Mouse (Mus musculus) ES-E14 (cell line): Measurements from ENCODE around the gene Hes5. TPM values are rescaled to one million over a fixed set of nuclear protein-coding genes. Genes with fewer than 3 reads are reported as not detected.

ENCODE experiments used
- DNase-seq: peaks from one replicate; pipeline ENCODE4 v3.0.0-alpha.2; 2013; ENCODE audit warnings: low read depth, low spot score
- H3K27ac ChIP-seq: 2 replicates; pipeline ENCODE4 v1.5.1; 2012; ENCODE audit warnings: low read depth, mild to moderate bottlenecking, low read length, moderate library complexity, mixed read lengths; ENCODE audit not compliant: poor library complexity, insufficient read depth, severe bottlenecking
- H3K36me3 ChIP-seq: 2 replicates; pipeline ENCODE4 v1.6.1; 2012; ENCODE audit warnings: mild to moderate bottlenecking, low read length, moderate library complexity, mixed read lengths; ENCODE audit not compliant: control insufficient read depth, poor library complexity, insufficient read depth, severe bottlenecking
- H3K4me1 ChIP-seq, 2 experiments: fragments of 150-350 bp in 1 of 2; sonication (generic) in 1 of 2; 2 replicates each; pipeline ENCODE4 v1.6.1; 2012; ENCODE audit warnings: low read length in 2 of 2, mild to moderate bottlenecking in 1 of 2, mixed read lengths in 1 of 2; ENCODE audit not compliant: control insufficient read depth in 2 of 2, insufficient read depth in 2 of 2, poor library complexity in 1 of 2
- H3K4me3 ChIP-seq, 2 experiments: fragments of 150-350 bp in 1 of 2; sonication (generic) in 1 of 2; 2 replicates each; pipeline ENCODE4 v1.5.1; 2012; ENCODE audit warnings: low read length in 2 of 2, low read depth in 1 of 2, mild to moderate bottlenecking in 1 of 2, mixed read lengths in 1 of 2; ENCODE audit not compliant: insufficient read depth in 1 of 2, poor library complexity in 1 of 2, severe bottlenecking in 1 of 2
- H3K9ac ChIP-seq: 2 replicates; pipeline ENCODE4 v1.6.1; 2012; ENCODE audit warnings: low read depth, mild to moderate bottlenecking, low read length, mixed read lengths; ENCODE audit not compliant: poor library complexity, insufficient read depth, severe bottlenecking
- H3K9me3 ChIP-seq: fragments of 150-350 bp; sonication (generic); 2 replicates; pipeline ENCODE4 v1.6.1; 2012; ENCODE audit warnings: low read depth, mild to moderate bottlenecking, low read length; ENCODE audit not compliant: control insufficient read depth, insufficient read depth
- CHD2 ChIP-seq: IDR thresholded peaks from 2 replicates; pipeline ENCODE4 v1.6.1; 2014; ENCODE audit warnings: mild to moderate bottlenecking, low read depth, low read length, inconsistent platforms
- HCFC1 ChIP-seq: IDR thresholded peaks from 2 replicates; pipeline ENCODE4 v1.6.1; 2012; ENCODE audit warnings: low read length, inconsistent platforms, borderline replicate concordance; ENCODE audit not compliant: insufficient read depth
- MAFK ChIP-seq: IDR thresholded peaks from 2 replicates; pipeline ENCODE4 v1.6.1; 2014; ENCODE audit warnings: mild to moderate bottlenecking, low read depth, low read length, inconsistent platforms; ENCODE audit not compliant: insufficient read depth
- ZC3H11A ChIP-seq: IDR thresholded peaks from 2 replicates; pipeline ENCODE4 v1.6.1; 2012; ENCODE audit warnings: low read depth, mild to moderate bottlenecking, inconsistent platforms, low read length, borderline replicate concordance
- ZNF384 ChIP-seq: IDR thresholded peaks from 2 replicates; pipeline ENCODE4 v1.6.1; 2012; ENCODE audit warnings: low read depth, low read length, inconsistent platforms
- in situ Hi-C, 2 experiments: fragments of 600-800 bp; cut with MboI; formaldehyde crosslinking; loops; one replicate each; pipeline ENCODE4 v1.15.1; 2025; ENCODE audit warnings: low sequenced_read_pairs in 2 of 2, inconsistent platforms in 1 of 2; ENCODE audit not compliant: unreplicated experiment in 2 of 2
- total RNA-seq: library from RNA; depleted of rRNA; stranded (reverse); fragments of 300-350 nt; gene quantifications from 2 replicates; pipeline ENCODE4 v1.2.3, GENCODE M21; 2012

Hes5 gene
- total RNA-seq, 1 experiment = 0.18 TPM

DNA sequence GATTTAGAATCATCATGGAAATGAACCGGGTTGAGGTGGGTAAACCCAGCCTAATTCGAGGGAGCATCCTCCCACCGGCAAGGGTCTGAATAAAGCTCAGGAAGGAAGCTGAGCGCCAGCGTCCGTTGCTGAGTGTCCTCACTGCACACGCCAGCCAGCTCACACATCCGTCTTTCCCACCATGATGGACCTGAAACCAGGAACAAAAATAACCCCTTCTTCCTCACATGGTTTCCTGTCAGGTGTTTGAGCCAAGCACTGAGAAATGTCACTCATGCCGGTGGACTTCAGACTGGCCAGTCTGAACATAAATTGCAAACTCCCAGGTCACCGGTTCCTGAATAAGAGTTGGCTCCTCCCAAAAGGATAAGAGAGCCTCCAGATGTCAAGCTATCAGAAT, 45.4 kb upstream of the Hes5 start:
- no peaks in the 10 kb centered on the region for H3K36me3 ChIP-seq
- H3K4me1 ChIP-seq = peaks cover 0 to 3% of the 10 kb centered on the region in 2 experiments; a peak in 1 of 4 replicates
- no peak overlapping the region for H3K4me3 ChIP-seq
- no peak overlapping the region for H3K9ac ChIP-seq
- in situ Hi-C loops = no loop called here
- H3K9me3 ChIP-seq = no peaks in the 10 kb centered on the region
- H3K27ac ChIP-seq = no peak overlapping the region
- no peak for DNase-seq
- TF ChIP-seq ZNF384 (no peak), MAFK (no peak), ZC3H11A (no peak), HCFC1 (no peak), CHD2 (no peak)

DNA sequence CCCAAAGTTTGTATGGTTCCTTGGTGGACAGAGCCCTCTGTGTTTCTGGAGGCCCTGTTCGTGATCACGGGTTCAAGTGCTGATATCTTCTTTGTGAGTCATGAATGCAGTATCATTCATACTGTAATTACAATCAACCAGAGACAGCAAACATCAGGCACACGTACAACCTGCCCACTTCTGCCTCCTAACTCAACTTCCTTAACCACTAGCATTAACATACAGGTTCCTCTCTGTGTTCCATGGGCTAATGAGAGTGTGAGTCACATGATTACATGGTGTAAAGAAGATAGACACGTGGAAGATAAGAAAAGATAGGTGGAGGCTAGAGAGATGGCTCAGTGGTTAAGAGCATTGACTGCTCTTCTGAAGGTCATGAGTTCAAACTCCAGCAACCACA, 44.1 kb upstream of the Hes5 start:
- in situ Hi-C loops = no loop called here

DNA sequence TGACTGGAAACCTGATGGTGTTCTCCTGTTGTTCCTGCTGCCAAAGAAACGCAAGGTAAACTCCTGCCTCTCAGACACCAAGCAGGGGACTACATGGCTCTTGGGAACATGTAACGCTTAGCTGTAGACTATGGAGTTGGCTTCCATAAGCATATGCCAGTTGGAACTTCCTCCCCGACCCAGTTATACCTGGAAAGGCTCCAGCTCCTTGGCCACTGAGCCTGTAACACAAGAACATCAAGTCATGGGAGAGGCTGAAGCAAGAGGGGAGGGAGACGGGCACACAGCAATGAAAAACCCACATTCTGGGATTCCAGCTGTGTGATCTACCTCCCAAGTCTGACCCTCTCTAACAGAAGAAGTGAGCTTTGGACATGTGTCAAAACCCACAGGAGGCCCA, 38.4 kb upstream of the Hes5 start:
- no peak for TF ChIP-seq ZC3H11A
- TF ChIP-seq HCFC1 = no peak
- no peak for TF ChIP-seq MAFK
- TF ChIP-seq ZNF384 = no peak
- no peak for TF ChIP-seq CHD2
- Histone ChIP-seq H3K27ac (no peak overlapping the region), H3K9ac (no peak overlapping the region), H3K36me3 (no peaks in the 10 kb centered on the region), H3K4me3 (no peak overlapping the region), H3K4me1 (no peaks in the 10 kb centered on the region), H3K9me3 (no peaks in the 10 kb centered on the region)
- in situ Hi-C loops = no loop called here
- DNase-seq = no peak

More for the DNA sequence above, 44.1 kb upstream of the Hes5 start:
- H3K4me3 ChIP-seq = no peak overlapping the region
- no peaks in the 10 kb centered on the region for H3K36me3 ChIP-seq
- H3K27ac ChIP-seq = no peak overlapping the region
- no peak for DNase-seq
- H3K4me1 ChIP-seq = no peaks in the 10 kb centered on the region
- no peaks in the 10 kb centered on the region for H3K9me3 ChIP-seq
- TF ChIP-seq ZNF384 = no peak
- no peak overlapping the region for H3K9ac ChIP-seq

DNA sequence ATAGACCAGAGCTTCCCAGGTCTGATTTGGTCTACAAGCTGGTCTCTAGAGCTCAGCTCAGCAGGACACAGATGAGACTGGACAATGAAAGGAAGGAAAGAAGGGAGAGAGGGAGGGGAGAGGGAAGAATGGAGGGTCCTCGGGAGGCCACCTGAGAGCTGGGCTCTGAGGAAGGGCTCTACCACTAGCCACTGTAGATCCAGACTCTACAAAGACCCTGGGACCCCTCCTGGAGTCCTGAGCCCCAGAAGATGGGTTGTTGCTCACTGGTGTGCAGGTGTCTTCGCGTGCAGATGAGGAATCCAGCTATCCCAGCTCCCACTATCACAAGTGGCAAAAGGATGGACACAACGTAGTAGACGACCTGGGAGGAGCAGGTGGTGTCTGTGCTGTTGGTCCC, 37.8 kb upstream of the Hes5 start:
- Histone ChIP-seq H3K9ac (no peak overlapping the region), H3K4me1 (no peaks in the 10 kb centered on the region), H3K9me3 (no peaks in the 10 kb centered on the region), H3K36me3 (no peaks in the 10 kb centered on the region), H3K27ac (no peak overlapping the region; the same call in 1 of the 2 replicates), H3K4me3 (no peak overlapping the region)
- TF ChIP-seq HCFC1 = no peak
- no peak for TF ChIP-seq MAFK
- no peak for TF ChIP-seq ZC3H11A
- no peak for TF ChIP-seq ZNF384
- no peak for TF ChIP-seq CHD2
- DNase-seq = no peak
- in situ Hi-C loops = no loop called here

DNA sequence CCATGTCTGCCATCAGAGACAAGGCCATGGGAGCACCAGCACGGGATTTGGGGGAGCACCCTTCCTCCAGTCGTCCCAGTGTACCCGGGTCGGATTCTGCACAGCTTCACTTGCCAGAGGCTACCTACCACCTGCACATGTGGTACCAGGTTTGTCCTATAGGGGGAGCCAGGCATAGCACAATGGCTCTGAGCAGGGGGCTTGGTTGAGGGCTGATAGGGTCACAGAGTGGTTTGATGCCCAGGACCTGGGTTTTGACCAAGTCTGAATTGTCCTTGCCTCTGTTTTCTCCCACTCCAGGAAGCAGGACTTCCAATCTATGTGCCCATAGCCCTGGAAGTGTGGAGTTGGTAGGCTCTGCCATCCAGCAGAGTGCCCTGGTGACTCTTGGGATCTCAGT, 35.3 kb upstream of the Hes5 start:
- Histone ChIP-seq H3K4me1 (peaks cover 0 to 4% of the 10 kb centered on the region in 2 experiments; a peak in 1 of 4 replicates), H3K36me3 (no peaks in the 10 kb centered on the region), H3K4me3 (no peak overlapping the region), H3K9ac (no peak overlapping the region), H3K27ac (no peak overlapping the region), H3K9me3 (no peaks in the 10 kb centered on the region)
- DNase-seq = peak; percentile 63
- TF ChIP-seq MAFK = no peak
- in situ Hi-C loops = no loop called here
